Comparison of ENCODE assay signal across 8 mouse cellular contexts in genomic region chr15:78983436-78984285, GRCm38 (mm10). TPM values are rescaled to one million over a fixed set of nuclear protein-coding genes. Genes with fewer than 3 reads are reported as not detected.
DNase-seq lines count a peak whose midpoint lies in the region; ATAC-seq and TF ChIP-seq lines count a peak whose summit lies in the region.

No protein-coding gene starts in this region.

- H3K9me3 ChIP-seq in forebrain, embryonic 14.5 days (replicated peaks; ENCODE audit: control insufficient read depth, low read length) = no peaks in the 10 kb centered on the region
- no peaks in the 10 kb centered on the region for H3K9me3 ChIP-seq in limb, embryonic 12.5 days
- no peaks in the 10 kb centered on the region for H3K9me3 ChIP-seq in midbrain, embryonic 11.5 days (ENCODE audit: control insufficient read depth, low read length)

- peak overlapping the region; percentile 77 for H3K4me2 ChIP-seq in forebrain, embryonic 14.5 days (ENCODE audit: low read length)
- peak overlapping the region; percentile 94 for H3K4me2 ChIP-seq in limb, embryonic 12.5 days
- H3K4me2 ChIP-seq in midbrain, embryonic 11.5 days = peak overlapping the region; percentile 95

- H3K36me3 ChIP-seq in forebrain, embryonic 14.5 days (ENCODE audit: control insufficient read depth, insufficient read depth, low read length) = peaks cover 12% of the 10 kb centered on the region; the same call in 1 of the 2 replicates
- H3K36me3 ChIP-seq in limb, embryonic 12.5 days = peaks cover 14% of the 10 kb centered on the region
- no peaks in the 10 kb centered on the region for H3K36me3 ChIP-seq in midbrain, embryonic 11.5 days (ENCODE audit: control insufficient read depth, insufficient read depth, low read length)
- no peaks in the 10 kb centered on the region for H3K36me3 ChIP-seq in testis, adult 2 months (ENCODE audit: control insufficient read depth, insufficient read depth, low read length)

- H3K4me3 ChIP-seq in bone marrow, adult 2 months (replicated peaks; ENCODE audit: control insufficient read depth, low read depth, low read length) = peak overlapping the region; percentile 100
- H3K4me3 ChIP-seq in forebrain, embryonic 14.5 days (ENCODE audit: low read depth, low read length) = peak overlapping the region; percentile 58
- peak overlapping the region; percentile 89 for H3K4me3 ChIP-seq in limb, embryonic 12.5 days (replicated peaks)
- peak overlapping the region; percentile 63 for H3K4me3 ChIP-seq in midbrain, embryonic 11.5 days (ENCODE audit: low read depth, low read length)
- H3K4me3 ChIP-seq in testis, adult 2 months (ENCODE audit: control insufficient read depth, low read depth, low read length) = peak overlapping the region; percentile 84

- H3K27ac ChIP-seq in bone marrow, adult 2 months (ENCODE audit: control insufficient read depth, insufficient read depth, low read depth, low read length, poor library complexity) = peak overlapping the region; percentile 99
- H3K27ac ChIP-seq in forebrain, embryonic 14.5 days (ENCODE audit: low read depth, low read length) = peak overlapping the region; percentile 46; the same call in 1 of the 2 replicates
- peak overlapping the region; percentile 94 for H3K27ac ChIP-seq in limb, embryonic 12.5 days
- peak overlapping the region; percentile 44; the same call in 1 of the 2 replicates for H3K27ac ChIP-seq in midbrain, embryonic 11.5 days (ENCODE audit: low read depth, low read length)
- H3K27ac ChIP-seq in testis, adult 2 months (ENCODE audit: control insufficient read depth, insufficient read depth, low read depth, low read length) = peak overlapping the region; percentile 80

- peak; percentile 66 for DNase-seq in cerebellum, adult 9-11 months
- no peak for DNase-seq in cerebellum, postnatal 4 days (ENCODE audit: low spot score in 2 of 2)
- peak; percentile 38 for DNase-seq in forebrain, embryonic 14.5 days (ENCODE audit: low spot score)
- peak; percentile 90 for DNase-seq in midbrain, embryonic 11.5 days (ENCODE audit: low spot score, missing footprints)

- H3K4me1 ChIP-seq in bone marrow, adult 2 months (ENCODE audit: control insufficient read depth, insufficient read depth, low read length) = peaks cover 15% of the 10 kb centered on the region; the same call in 1 of the 2 replicates
- peaks cover 22% of the 10 kb centered on the region for H3K4me1 ChIP-seq in forebrain, embryonic 14.5 days (ENCODE audit: control insufficient read depth, insufficient read depth, low read length)
- peaks cover 59% of the 10 kb centered on the region for H3K4me1 ChIP-seq in limb, embryonic 12.5 days (replicated peaks)
- H3K4me1 ChIP-seq in midbrain, embryonic 11.5 days (ENCODE audit: control insufficient read depth, insufficient read depth, low read length) = peaks cover 16% of the 10 kb centered on the region
- peaks cover 18% of the 10 kb centered on the region for H3K4me1 ChIP-seq in testis, adult 2 months (ENCODE audit: control insufficient read depth, insufficient read depth, low read length)

- TF ChIP-seq CTCF in bone marrow, adult 2 months (IDR thresholded peaks at IDR 0.05; ENCODE audit: control insufficient read depth, insufficient read depth, low read length) = no peak
- no peak for TF ChIP-seq CTCF in testis, adult 2 months (IDR thresholded peaks at IDR 0.05; ENCODE audit: control insufficient read depth, insufficient read depth, insufficient replicate concordance, low read depth, low read length)

- TF ChIP-seq POLR2A in bone marrow, adult 2 months (IDR thresholded peaks at IDR 0.05; ENCODE audit: borderline replicate concordance, control insufficient read depth, low read depth, low read length) = no peak
- no peak for TF ChIP-seq POLR2A in testis, adult 2 months (IDR thresholded peaks at IDR 0.05; ENCODE audit: control insufficient read depth, low read depth, low read length)

- H3K27me3 ChIP-seq in forebrain, embryonic 14.5 days (replicated peaks; ENCODE audit: control insufficient read depth, insufficient read depth, low read length) = no peaks in the 10 kb centered on the region
- no peaks in the 10 kb centered on the region for H3K27me3 ChIP-seq in limb, embryonic 12.5 days
- H3K27me3 ChIP-seq in midbrain, embryonic 11.5 days (ENCODE audit: control insufficient read depth, insufficient read depth, low read length) = no peaks in the 10 kb centered on the region
- H3K27me3 ChIP-seq in testis, adult 2 months (ENCODE audit: control insufficient read depth, insufficient read depth, low read length) = no peaks in the 10 kb centered on the region

- under 1% methylated on average over 21 of the region's 21 CpGs for WGBS in bone marrow, adult 2 months
- under 1% methylated on average over 21 of the region's 21 CpGs for WGBS in forebrain, embryonic 14.5 days
- under 1% methylated on average over 21 of the region's 21 CpGs for WGBS in limb, embryonic 12.5 days
- WGBS in midbrain, embryonic 11.5 days = under 1% methylated on average over 21 of the region's 21 CpGs

- peak overlapping the region; percentile 67 for H3K9ac ChIP-seq in forebrain, embryonic 14.5 days (ENCODE audit: low read length)
- peak overlapping the region; percentile 88 for H3K9ac ChIP-seq in limb, embryonic 12.5 days (replicated peaks)
- peak overlapping the region; percentile 86 for H3K9ac ChIP-seq in midbrain, embryonic 11.5 days (ENCODE audit: low read length)

- peak; percentile 33 for ATAC-seq in forebrain, embryonic 14.5 days
- peak; percentile 26 to 35; a peak in 3 of 4 replicates for ATAC-seq in hematopoietic stem cell, adult 5-6 weeks (replicated peaks in 1 of 2; ENCODE audit: insufficient read depth in 1 of 2, low FRiP score in 2 of 2, low TSS enrichment in 1 of 2, low read depth in 1 of 2, poor library complexity in 2 of 2, severe bottlenecking in 2 of 2)
- ATAC-seq in limb, embryonic 12.5 days (ENCODE audit: insufficient number of reproducible peaks, insufficient read depth, low FRiP score, low TSS enrichment, low read depth) = peak; percentile 55
- ATAC-seq in midbrain, embryonic 11.5 days (ENCODE audit: low FRiP score) = peak; percentile 59

RNA-seq across cellular contexts. Expression of gene Triobp, which starts 36.1 kb away (rescaled TPM):
- polyA plus RNA-seq in bone marrow, adult 2 months (2011; ENCODE audit: insufficient read depth, insufficient read length, low replicate concordance, missing spikeins) = 17.0 and 32.9 TPM in 2 replicates
- polyA plus RNA-seq in forebrain, embryonic 14.5 days (2014; fragmentation: Nextera tagmentation; extraction: Ambion mirVana) = 29.3 and 38.7 TPM in 2 replicates
- total RNA-seq in hematopoietic stem cell, adult 5-6 weeks (2017) = 28.3 and 39.2 TPM in 2 replicates
- 37.9 and 42.2 TPM in 2 replicates for polyA plus RNA-seq in limb, embryonic 12.5 days (2016; fragmentation: Nextera tagmentation; extraction: Ambion mirVana)
- 33.2 and 34.8 TPM in 2 replicates for polyA plus RNA-seq in midbrain, embryonic 11.5 days (2014; fragmentation: Nextera tagmentation; extraction: Ambion mirVana)
- polyA plus RNA-seq in testis, adult 2 months (2012; rRNA removed) = 19.4 and 22.6 TPM in 2 replicates

RNA-seq across cellular contexts. Expression of gene H1f0, which starts 44.6 kb away (rescaled TPM):
- polyA plus RNA-seq in bone marrow, adult 2 months (2011; ENCODE audit: insufficient read depth, insufficient read length, low replicate concordance, missing spikeins) = 30.4 and 32.4 TPM in 2 replicates
- 155 and 238 TPM in 2 replicates for polyA plus RNA-seq in forebrain, embryonic 14.5 days (2014; fragmentation: Nextera tagmentation; extraction: Ambion mirVana)
- total RNA-seq in hematopoietic stem cell, adult 5-6 weeks (2017) = 75.7 and 76.0 TPM in 2 replicates
- 677 and 728 TPM in 2 replicates for polyA plus RNA-seq in limb, embryonic 12.5 days (2016; fragmentation: Nextera tagmentation; extraction: Ambion mirVana)
- 355 and 376 TPM in 2 replicates for polyA plus RNA-seq in midbrain, embryonic 11.5 days (2014; fragmentation: Nextera tagmentation; extraction: Ambion mirVana)
- 9.7 and 11.5 TPM in 2 replicates for polyA plus RNA-seq in testis, adult 2 months (2012; rRNA removed)

RNA-seq across cellular contexts. Expression of gene Nol12, which starts 48.9 kb away (rescaled TPM):
- polyA plus RNA-seq in bone marrow, adult 2 months (2011; ENCODE audit: insufficient read depth, insufficient read length, low replicate concordance, missing spikeins) = 14.6 and 30.5 TPM in 2 replicates
- polyA plus RNA-seq in forebrain, embryonic 14.5 days (2014; fragmentation: Nextera tagmentation; extraction: Ambion mirVana) = 63.4 and 73.8 TPM in 2 replicates
- total RNA-seq in hematopoietic stem cell, adult 5-6 weeks (2017) = 23.7 and 37.5 TPM in 2 replicates
- 61.1 and 61.6 TPM in 2 replicates for polyA plus RNA-seq in limb, embryonic 12.5 days (2016; fragmentation: Nextera tagmentation; extraction: Ambion mirVana)
- 58.3 and 62.7 TPM in 2 replicates for polyA plus RNA-seq in midbrain, embryonic 11.5 days (2014; fragmentation: Nextera tagmentation; extraction: Ambion mirVana)
- 40.7 and 44.6 TPM in 2 replicates for polyA plus RNA-seq in testis, adult 2 months (2012; rRNA removed)

RNA-seq across cellular contexts. Expression of gene Lgals1, which starts 57.1 kb away (rescaled TPM):
- polyA plus RNA-seq in bone marrow, adult 2 months (2011; ENCODE audit: insufficient read depth, insufficient read length, low replicate concordance, missing spikeins) = 75.3 and 222 TPM in 2 replicates
- 89.0 and 98.0 TPM in 2 replicates for polyA plus RNA-seq in forebrain, embryonic 14.5 days (2014; fragmentation: Nextera tagmentation; extraction: Ambion mirVana)
- 77.1 and 108 TPM in 2 replicates for total RNA-seq in hematopoietic stem cell, adult 5-6 weeks (2017)
- polyA plus RNA-seq in limb, embryonic 12.5 days (2016; fragmentation: Nextera tagmentation; extraction: Ambion mirVana) = 922 and 966 TPM in 2 replicates
- 360 and 382 TPM in 2 replicates for polyA plus RNA-seq in midbrain, embryonic 11.5 days (2014; fragmentation: Nextera tagmentation; extraction: Ambion mirVana)
- 92.0 and 106 TPM in 2 replicates for polyA plus RNA-seq in testis, adult 2 months (2012; rRNA removed)

RNA-seq across cellular contexts. Expression of gene Galr3, which starts 58.0 kb away (rescaled TPM):
- polyA plus RNA-seq in bone marrow, adult 2 months (2011; ENCODE audit: insufficient read depth, insufficient read length, low replicate concordance, missing spikeins) = not detected in 2 replicates
- polyA plus RNA-seq in forebrain, embryonic 14.5 days (2014; fragmentation: Nextera tagmentation; extraction: Ambion mirVana) = not detected in 2 replicates
- total RNA-seq in hematopoietic stem cell, adult 5-6 weeks (2017) = 1.5 and 1.7 TPM in 2 replicates
- polyA plus RNA-seq in limb, embryonic 12.5 days (2016; fragmentation: Nextera tagmentation; extraction: Ambion mirVana) = 0.18 TPM in 1 of 2 replicates, not detected in the other
- not detected in 2 replicates for polyA plus RNA-seq in midbrain, embryonic 11.5 days (2014; fragmentation: Nextera tagmentation; extraction: Ambion mirVana)
- not detected in 2 replicates for polyA plus RNA-seq in testis, adult 2 months (2012; rRNA removed)

Comparison
In these comparisons a context has a peak if more than half of its experiments do, and no peak if none do; other contexts are left out.
1. DNase-seq: peak in cerebellum, adult 9-11 months (single experiment), forebrain, embryonic 14.5 days (single experiment) and midbrain, embryonic 11.5 days (single experiment); none in cerebellum, postnatal 4 days (0 of 2).
2. H3K27ac ChIP-seq: peak in every context shown above with its lines; median percentile 99 in bone marrow, adult 2 months; 94 in limb, embryonic 12.5 days; 80 in testis, adult 2 months; 46 in forebrain, embryonic 14.5 days; 44 in midbrain, embryonic 11.5 days.
3. Peak in every context shown above with its lines, with median percentiles within 50 percentile points of each other: H3K4me3 ChIP-seq, ATAC-seq, H3K4me2 ChIP-seq and H3K9ac ChIP-seq.